Mouse (Mus musculus): ENCODE measurements around the gene Akap9.
"Not testable (repeated sequence)": the region's sequence is repeated elsewhere in the genome, so short reads cannot be mapped to it uniquely, and the experiment has no call there.

The Akap9 gene

DNA sequence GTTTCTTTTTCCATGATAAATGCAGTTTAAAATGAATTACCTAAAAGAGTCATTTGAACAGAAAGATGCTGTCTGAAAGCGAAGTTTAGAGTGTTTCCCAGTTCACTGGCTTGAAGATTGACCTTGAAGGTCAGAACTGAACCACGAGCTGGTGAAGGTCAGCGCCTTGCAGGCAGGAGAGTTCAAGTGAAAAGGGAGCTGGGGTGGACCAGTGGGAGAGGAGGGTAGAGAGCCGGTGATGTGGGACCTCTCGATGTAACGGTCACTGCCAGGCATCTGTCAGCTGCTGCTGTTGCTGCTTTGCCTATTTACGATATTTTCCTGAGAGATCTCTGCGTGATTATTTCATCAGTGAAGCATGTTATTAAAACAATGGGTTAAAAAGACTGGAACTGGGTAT, 111.5 kb downstream of the Akap9 start:
- no peak for DNase-seq (ENCODE audit: extremely low read depth, low read depth)

DNA sequence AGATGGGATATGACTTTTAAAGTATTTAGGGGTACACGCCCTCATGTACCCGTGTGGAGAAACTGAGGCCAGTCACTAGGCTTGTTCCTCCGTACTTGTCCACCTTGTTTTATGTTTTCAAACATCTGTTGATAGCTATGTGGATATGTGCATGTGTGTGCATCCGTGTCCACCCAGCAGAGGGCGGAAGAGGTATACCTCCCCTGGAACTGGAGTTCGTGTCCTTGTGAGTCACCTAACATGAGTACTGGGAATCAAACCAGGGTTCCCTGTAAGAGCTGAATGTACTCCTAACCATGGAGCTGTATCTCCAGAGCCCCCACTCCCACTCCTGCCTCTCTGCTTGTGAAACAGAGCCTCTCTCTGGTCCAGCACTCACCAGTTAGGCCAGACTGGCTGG, 112.5 kb downstream of the Akap9 start:
- no peak for DNase-seq (ENCODE audit: extremely low read depth, low read depth)

DNA sequence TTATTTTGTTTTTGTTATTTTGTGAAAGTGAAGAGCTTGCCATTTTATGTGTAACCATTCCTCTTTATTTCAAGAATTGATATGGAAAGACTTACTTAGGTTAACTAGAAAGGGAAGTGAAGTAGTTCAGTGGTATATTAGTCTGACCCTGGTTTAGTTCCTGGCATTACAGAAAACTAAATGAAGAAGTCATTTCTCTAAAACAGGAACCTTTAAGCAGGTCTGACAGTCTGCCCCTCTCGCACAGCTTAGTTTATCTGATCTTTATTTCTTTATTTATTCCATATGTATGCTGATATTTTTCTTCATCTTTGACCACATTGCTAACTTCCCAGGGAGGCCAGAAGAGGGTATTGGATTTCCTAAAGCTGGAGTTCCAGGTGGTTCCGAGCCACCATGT, 113.1 kb downstream of the Akap9 start:
- DNase-seq (ENCODE audit: extremely low read depth, low read depth) = peak; percentile 36

DNA sequence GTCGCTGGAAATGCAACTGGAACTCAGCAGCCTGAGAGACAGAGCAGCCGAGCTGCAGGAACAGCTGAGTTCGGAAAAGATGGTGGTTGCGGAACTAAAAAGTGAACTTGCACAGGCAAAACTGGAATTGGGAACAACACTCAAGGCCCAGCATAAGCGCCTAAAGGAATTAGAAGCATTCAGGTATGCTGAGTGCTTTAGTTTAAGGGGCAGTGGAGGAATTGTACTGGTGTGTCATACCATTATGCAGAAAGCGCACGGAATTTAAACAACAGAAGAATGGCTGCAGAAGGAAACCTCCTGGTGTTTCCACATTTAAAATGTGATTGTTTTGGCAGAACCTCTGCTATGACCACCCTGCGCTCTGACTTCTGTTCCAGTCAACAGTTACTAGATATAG, 132.5 kb downstream of the Akap9 start:
- DNase-seq (ENCODE audit: extremely low read depth, low read depth) = no peak

DNA sequence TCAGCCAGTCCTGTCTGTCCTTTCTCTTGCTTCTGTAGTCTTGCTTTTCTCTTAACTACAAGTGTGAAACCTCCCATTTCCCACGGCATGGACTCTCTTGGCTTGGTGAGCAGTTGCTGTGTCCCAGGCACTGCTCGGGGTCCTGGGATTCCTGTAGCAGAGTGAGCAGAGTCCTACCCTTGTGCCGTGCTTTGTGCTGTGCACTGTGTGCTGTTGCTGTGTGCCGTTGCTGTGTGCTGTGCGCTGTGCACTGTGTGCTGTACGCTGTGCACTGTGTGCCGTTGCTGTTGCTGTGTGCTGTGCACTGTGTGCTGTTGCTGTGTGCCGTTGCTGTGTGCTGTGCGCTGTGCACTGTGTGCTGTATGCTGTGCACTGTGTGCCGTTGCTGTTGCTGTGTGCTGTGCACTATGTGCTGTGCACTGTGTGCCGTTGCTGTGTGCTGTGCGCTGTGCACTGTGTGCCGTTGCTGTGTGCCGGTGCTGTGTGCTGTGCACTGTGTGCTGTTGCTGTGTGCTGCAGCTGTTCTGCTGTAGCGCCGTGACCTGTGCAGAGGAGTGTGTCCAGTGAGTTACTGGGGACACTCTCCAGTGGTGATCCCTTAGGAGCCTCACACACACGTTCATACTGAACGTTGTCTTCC, 138.7 kb downstream of the Akap9 start:
- DNase-seq (ENCODE audit: extremely low read depth, low read depth) = no peak

DNA sequence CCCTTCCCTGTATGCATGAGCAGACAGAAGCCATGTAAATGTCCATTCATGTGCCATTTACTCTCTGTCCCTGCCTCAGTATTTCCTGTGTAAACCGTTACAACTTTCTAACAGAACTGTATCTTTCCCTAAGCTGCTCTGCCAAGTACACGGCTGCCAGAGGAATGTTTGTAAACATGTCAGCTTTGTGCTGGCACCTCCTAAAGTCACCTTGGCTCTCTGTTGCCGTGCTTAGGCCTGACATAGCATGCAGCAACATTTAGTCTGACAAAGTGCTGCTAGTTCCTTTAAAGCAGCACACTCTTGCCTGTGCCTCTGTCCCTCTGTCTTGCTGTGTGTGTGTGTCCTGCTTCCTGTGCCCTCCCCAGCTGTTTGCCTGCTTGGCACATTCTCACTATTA, 139.3 kb downstream of the Akap9 start:
- no peak for DNase-seq (ENCODE audit: extremely low read depth, low read depth)

DNA sequence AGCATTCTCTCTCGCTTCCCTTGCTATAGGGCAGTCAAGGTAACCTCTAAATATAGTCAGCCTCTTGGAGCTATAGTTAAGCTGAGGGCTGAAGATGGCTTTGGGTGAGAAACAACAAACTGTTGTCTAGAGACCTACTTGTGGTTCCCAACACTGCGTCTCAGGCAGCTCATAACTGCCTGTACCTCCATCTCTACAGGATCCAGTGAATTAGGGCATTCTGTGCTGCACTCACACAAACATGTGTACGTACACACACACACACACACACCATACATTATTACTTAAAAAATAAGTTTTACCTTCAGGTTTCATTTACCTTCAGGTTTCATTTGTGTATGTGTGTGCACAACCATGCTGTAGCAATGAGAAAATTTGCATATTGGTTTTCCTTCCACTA, 151.2 kb downstream of the Akap9 start:
- no peak for DNase-seq (ENCODE audit: extremely low read depth, low read depth)

DNA sequence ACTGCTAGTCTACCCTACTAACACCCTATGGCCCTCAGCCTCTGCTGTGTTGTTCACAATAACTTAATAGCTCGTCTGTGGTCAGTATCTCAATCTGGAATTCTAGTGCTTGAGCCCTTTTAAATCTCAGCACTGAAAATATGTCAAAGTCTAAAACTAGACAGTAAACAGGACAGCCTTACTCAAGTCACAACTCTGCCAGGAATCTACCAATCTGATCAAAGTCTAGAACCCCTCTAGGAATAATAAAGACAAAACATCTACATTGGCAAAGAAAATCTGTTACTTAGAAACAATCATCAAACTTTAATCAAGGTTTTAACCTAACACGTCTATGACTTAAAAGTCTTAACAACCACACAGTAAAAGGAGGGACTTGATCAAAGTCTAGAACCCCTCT, 153.0 kb downstream of the Akap9 start:
- DNase-seq (ENCODE audit: extremely low read depth, low read depth) = no peak

DNA sequence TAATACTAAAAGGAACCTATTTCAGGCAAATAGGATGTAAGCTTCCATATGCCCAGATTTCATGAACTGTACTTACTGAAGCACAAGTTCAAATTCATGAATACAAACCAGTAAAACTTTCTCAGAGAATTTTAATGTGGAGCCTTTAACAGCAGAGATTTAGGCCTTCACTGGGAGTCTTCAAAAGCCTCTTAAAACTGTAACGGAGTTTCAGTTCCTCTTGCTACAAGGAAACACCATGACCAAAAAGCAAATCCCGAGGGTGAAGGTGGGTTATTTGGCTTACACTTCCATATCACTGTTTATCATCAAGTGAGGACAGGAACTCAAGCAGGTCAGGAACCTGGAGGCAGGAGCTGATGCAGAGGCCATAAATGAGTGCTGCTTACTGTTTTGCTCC, 153.7 kb downstream of the Akap9 start:
- no peak for DNase-seq (ENCODE audit: extremely low read depth, low read depth)

DNA sequence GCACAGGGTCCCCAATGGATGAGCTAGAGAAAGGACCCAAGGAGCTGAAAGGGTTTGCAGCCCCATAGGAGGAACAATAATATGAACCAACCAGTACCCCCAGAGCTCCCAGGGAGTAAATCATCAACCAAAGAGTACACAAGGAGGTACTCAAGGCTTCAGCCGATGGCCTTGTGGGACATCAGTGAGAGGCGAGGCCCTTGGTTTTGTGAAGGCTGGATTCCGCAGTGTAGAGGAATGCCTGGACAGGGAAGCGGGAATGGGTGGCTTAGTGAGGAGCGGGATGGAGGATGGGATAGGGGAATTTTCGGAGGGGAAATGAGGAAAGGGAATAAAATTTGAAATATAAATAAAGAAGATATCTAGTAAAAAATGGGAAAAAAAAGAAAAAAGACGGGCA, 157.1 kb downstream of the Akap9 start:
- no peak for DNase-seq (ENCODE audit: extremely low read depth, low read depth)

DNA sequence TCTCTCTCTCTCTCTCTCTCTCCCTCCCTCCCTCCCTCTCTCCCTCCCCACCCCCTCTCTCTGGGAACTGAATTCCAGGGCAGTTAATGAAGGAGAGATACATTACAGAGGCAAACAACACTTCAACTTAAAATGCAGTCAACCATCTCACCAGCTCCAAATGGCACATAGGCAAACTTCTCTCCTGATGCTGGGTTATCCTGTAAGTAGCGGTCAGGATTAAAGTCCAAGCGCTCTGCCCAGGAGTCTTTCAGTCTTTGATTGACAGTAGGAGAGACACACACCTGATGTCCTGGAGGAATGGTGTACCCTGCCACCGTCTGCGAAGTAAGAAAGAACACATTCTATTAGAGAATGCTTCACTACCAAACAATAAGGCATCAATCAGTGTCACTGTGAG, 158.5 kb downstream of the Akap9 start:
- no peak for DNase-seq (ENCODE audit: extremely low read depth, low read depth)

DNA sequence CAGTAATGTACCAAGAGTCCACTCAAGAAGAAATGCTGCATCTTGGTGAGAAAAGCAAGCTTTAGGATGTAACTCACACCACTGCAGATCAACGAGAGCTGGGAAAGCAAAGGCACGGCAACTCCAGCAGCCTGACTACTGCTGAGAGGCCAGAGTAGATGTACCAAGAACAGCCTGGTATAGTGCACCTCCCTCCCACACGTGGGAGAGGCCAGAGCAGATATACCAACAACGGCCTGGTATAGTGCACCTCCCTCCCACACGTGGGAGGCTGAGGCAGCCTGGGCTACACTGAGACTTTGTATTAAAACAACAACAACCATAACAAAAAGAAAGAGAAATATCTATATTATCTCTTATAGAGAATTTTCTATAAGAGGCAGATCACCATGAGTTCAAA, 160.3 kb downstream of the Akap9 start:
- DNase-seq (ENCODE audit: extremely low read depth, low read depth) = no peak

DNA sequence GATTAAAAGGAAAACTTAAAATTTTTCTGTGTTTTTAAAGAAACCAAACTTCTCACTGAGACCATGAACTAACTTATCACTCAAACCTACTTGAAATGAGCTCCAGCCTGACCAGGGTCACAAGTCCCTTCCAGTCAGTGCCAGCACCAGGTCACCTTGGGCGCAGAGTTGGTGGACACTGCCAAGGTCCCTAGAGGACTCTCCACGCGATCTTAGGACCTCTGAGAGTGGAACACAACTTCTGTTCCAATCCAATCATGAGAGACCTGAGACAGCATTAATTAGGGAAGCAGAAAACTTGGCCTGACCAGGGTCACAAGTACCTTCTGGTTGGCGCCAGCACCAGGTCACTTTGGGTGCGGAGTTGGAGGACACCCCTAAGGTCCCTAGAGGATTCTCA, 166.6 kb downstream of the Akap9 start:
- no peak for DNase-seq (ENCODE audit: extremely low read depth, low read depth)

DNA sequence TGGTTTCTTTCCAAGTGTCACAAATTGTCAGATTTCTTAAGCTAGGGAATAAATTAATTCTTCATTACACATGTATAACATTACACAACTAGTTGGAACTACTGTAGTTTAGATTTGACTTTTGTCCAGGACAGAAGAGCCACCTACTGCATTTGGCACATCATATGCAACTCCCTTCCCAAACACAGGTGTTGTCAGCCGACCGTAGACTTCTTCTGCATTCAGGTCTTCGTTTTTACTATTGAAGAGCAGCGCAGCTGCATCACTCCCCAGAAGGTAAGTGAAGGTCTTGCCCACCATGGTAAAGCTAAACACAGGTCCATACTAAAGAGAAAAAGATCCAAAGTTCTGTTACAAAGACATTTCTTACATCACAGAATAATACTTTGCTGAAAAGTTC, 173.2 kb downstream of the Akap9 start:
- no peak for DNase-seq (ENCODE audit: extremely low read depth, low read depth)

DNA sequence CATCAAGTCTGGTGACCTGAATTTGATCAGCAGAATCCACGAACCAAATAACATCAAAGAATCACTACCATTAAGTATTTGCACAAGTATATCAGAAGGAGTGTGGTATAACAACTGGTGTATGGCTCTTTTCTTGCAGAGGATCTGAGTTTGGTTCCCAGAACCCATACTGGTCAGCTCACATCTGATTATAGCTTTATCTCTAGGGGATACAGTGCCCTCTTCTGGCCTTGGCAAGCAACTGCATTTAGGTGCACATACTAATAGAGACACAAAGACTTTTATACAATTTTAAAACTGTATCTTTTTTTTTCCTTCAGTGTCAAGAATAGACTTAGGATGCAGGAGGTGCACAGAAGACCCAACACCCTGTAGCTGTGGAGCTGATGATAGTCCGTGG, 173.9 kb downstream of the Akap9 start:
- DNase-seq (ENCODE audit: extremely low read depth, low read depth) = no peak

DNA sequence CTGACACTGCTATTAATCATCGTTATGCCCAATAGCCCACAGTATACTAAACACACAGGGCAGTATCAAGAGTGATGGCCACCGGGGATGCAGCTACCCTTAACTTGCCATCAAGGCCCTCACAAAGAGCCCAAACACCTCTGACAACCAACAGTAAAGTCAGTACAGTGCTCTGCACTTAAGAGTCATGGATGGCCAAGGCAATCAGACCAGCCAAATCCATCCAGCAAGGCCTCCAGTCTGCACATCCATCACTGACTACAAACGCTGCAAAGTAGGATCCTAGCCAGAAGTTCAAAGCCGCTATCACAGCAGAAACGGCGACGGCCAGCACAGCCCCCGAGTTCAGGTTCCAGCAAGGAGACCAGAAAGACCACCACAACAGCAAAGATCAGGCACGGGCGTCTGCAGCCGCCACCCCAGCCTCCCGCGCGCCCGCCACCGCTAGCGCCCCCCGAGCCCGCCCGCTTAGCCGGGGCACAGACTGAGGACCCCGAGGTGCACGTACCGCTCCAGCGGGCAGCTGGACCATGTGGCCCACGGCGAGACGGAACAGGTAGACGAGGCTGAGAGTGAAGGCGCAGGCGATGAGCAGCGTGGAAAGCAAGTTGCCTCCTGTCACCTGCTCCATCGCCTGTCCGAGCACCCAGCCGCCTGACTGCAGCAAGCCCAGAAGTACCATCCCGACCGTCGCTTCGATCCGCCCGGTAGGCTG, 175.9 kb downstream of the Akap9 start:
- DNase-seq (ENCODE audit: extremely low read depth, low read depth) = peak; percentile 22

DNA sequence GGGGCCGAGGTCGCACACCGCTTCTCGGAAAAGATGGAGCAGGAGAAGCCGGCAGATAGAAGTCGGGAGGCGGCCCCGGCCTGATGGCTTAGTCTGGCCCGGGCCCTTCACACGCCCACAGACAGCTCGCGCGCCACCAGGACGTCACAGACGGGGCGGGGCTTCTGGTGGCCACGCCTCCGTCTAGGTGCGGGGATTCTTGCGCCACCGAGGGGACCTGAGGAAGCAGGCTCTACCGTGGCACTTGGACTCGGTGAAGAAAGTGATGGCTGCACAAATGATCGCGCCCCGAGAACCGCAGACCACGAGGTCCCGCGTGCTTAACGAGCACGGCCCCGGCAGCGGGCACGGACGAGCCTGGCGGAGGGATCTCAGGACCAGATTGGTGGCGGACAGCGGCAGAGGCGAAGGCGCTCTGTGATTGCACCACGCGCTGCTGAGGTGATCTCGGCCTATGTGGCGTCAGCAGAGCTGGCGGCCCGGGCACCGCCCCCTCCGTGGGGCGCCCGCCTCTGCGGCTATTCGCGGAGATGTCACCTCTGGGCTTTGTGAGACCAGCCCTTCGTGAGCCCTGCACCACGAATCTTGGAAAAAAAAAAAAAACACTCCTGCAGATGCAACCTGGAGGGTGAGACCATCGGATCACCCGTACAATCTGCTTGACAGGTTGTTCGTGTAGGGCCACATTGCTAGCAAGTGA, 176.6 kb downstream of the Akap9 start, which contains the start of gene Cyp51:
Cyp51 (minus strand) TSS at position 406 of the 700 bp plus-strand sequence.
- DNase-seq (ENCODE audit: extremely low read depth, low read depth) = peak; percentile 80

DNA sequence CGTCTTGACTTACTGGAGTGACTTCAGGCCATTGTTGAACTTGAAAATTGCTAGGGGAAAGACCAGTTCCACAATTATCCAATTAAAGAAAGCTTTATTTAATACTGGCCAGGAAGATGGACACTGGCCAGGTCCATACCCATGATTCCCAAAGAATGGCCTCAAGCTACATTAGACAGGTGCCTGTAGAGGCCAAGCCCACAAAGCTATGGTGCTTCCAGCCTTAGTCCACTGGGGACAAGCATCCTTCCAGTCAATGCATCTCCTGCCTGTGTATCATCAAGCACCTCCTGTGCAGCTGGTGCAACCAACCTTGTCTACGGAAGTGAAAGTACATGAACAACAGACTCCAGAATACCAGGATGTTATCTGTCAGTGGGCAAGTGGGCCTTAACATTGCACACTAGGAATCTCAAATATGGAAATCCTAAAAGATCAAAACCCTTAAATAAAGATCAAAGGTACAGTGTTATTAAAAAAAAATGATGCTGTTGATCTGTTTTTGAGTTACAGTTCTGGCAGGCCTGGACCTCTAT, 177.9 kb downstream of the Akap9 start:
- no peak for DNase-seq (ENCODE audit: extremely low read depth, low read depth)

DNA sequence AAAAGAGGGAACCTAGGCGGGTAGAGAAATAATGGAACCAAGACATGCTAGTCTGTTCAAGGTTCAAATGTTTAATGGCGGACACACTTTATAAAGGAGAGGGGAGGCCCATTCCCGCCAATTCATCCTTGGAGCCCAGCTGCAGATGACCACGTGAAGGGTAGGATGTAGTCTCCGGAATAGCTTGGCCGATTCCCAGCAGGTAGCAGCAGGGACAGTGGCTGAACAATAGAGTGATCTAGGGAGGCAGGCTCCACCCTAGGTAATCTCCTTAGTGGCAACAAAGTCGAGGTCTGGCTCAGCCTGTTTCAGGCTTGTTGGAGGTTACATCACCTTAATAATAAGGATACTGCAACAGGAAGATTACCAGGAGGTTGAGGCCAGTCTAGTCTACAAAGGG, 179.2 kb downstream of the Akap9 start:
- not testable (repeated sequence) for DNase-seq (ENCODE audit: extremely low read depth, low read depth)

DNA sequence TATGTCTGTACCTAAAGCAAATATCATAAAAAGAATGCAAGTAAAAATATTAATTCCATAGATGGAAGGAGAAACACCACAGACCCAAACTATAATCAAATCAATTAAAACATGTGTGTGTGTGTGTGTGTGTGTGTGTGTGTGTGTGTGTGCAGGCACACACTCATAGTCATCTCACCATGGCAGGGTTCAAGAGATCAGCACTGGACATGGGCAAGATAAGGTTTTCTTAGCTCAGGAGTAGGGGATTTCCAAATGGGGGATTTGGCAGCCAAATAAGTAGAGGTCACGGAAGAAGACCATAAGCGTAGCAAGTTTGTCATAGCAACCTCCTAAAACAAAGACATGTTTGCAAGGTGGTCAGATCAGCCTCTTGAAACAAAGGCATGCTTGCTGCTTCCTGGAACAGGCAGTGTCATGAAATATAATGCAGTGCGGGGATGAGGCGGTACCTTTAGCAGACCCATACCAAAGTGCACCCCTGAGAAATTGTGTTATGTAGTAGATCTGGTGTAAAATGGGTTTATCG, 184.8 kb downstream of the Akap9 start:
- DNase-seq (ENCODE audit: extremely low read depth, low read depth) = no peak
